Mouse (Mus musculus): Measurements from ENCODE around the gene Usp10. TPM values are rescaled to one million over a fixed set of nuclear protein-coding genes. Genes with fewer than 3 reads are reported as not detected.

Usp10 gene
- total RNA-seq, 2 experiments from 2014 or later, result 57.4 to 65.4 TPM

Other genes starting within 250 kb of the Usp10 start
- gene Wfdc1, start 244.0 kb upstream of the Usp10 start, total RNA-seq (2021), result 10 to 100 TPM; 69.8 to 78.6 TPM
- not detected for gene Atp2c2, start 210.4 kb upstream of the Usp10 start, total RNA-seq (2021)
- gene Tldc1, start 131.9 kb upstream of the Usp10 start, total RNA-seq (2021), result 1 to 10 TPM; 4.7 to 5.2 TPM
- gene Cotl1, start 69.8 kb upstream of the Usp10 start, total RNA-seq (2021), result 10 to 100 TPM; 38.3 to 41.8 TPM
- 1 to 10 TPM; 2.9 to 3.9 TPM for gene Klhl36, start 48.1 kb upstream of the Usp10 start, total RNA-seq (2021)
- 1 to 10 TPM; 2.9 to 6.0 TPM for gene Gm20388, start 481 bp downstream of the Usp10 start, total RNA-seq (2021)
- gene Crispld2, start 82.1 kb downstream of the Usp10 start, total RNA-seq (2021), result 1 to 10 TPM; 3.9 to 5.3 TPM
- 10 to 100 TPM; 23.1 to 24.5 TPM for gene Zdhhc7, start 191.1 kb downstream of the Usp10 start, total RNA-seq (2021)
- gene 6430548M08Rik, start 203.8 kb downstream of the Usp10 start, total RNA-seq (2021), result 10 to 100 TPM in 1 of 2 experiments, 1 to 10 TPM in 1; 9.3 to 11.2 TPM

Data from gastrocnemius, postnatal 10 days (tissue).